Mouse (Mus musculus) MEL (cell line): ENCODE results near the gene Pon2. TPM values are rescaled to one million over a fixed set of nuclear protein-coding genes. Genes with fewer than 3 reads are reported as not detected.

ENCODE experiments used
- DNase-seq: peaks from one replicate; pipeline ENCODE4 v3.0.0; 2011; ENCODE audit warnings: low read depth, low spot score
- H3K27ac ChIP-seq: 2 replicates; pipeline ENCODE4 v1.5.1; 2012; ENCODE audit warnings: low read depth, mild to moderate bottlenecking, control low read depth, low read length, moderate library complexity; ENCODE audit not compliant: control insufficient read depth
- H3K27me3 ChIP-seq, 2 experiments: fragments of 150-350 bp in 1 of 2; sonication (generic) in 1 of 2; 2 replicates each; pipeline ENCODE4 v1.6.1; 2012; ENCODE audit warnings: low read length in 2 of 2, mild to moderate bottlenecking in 2 of 2, improper control_type of control experiment in 1 of 2, moderate library complexity in 1 of 2; ENCODE audit not compliant: insufficient read depth in 2 of 2, control insufficient read depth in 1 of 2
- H3K36me3 ChIP-seq, 2 experiments: 2 replicates each; pipeline ENCODE4 v1.6.1; 2012 to 2014; ENCODE audit warnings: low read length in 2 of 2, improper control_type of control experiment in 1 of 2, inconsistent platforms in 1 of 2, mild to moderate bottlenecking in 1 of 2; ENCODE audit not compliant: insufficient read depth in 2 of 2, control insufficient read depth in 1 of 2
- H3K4me1 ChIP-seq, 2 experiments: fragments of 150-350 bp in 1 of 2; sonication (generic) in 1 of 2; 2 replicates each; pipeline ENCODE4 v1.6.1; 2012; ENCODE audit warnings: low read length in 2 of 2, improper control_type of control experiment in 1 of 2, mild to moderate bottlenecking in 1 of 2; ENCODE audit not compliant: insufficient read depth in 2 of 2, control insufficient read depth in 1 of 2
- H3K4me3 ChIP-seq, 2 experiments: fragments of 150-350 bp in 1 of 2; sonication (generic) in 1 of 2; 2 replicates each; pipeline ENCODE4 v1.5.1; 2012; ENCODE audit warnings: low read depth in 2 of 2, low read length in 2 of 2, mild to moderate bottlenecking in 2 of 2, moderate library complexity in 2 of 2, control low read depth in 1 of 2, improper control_type of control experiment in 1 of 2; ENCODE audit not compliant: control insufficient read depth in 1 of 2, insufficient read depth in 1 of 2
- H3K79me2 ChIP-seq: 2 replicates; pipeline ENCODE4 v1.6.1; 2012; ENCODE audit warnings: mild to moderate bottlenecking, low read length, moderate library complexity; ENCODE audit not compliant: control insufficient read depth, poor library complexity, insufficient read depth
- H3K9ac ChIP-seq: 2 replicates; pipeline ENCODE4 v1.6.1; 2012; ENCODE audit warnings: low read depth, mild to moderate bottlenecking, control low read depth, low read length, moderate library complexity; ENCODE audit not compliant: control insufficient read depth, poor library complexity, severe bottlenecking
- H3K9me3 ChIP-seq: fragments of 150-350 bp; sonication (generic); replicated peaks from 2 replicates; pipeline ENCODE4 v1.6.1; 2012; ENCODE audit warnings: mild to moderate bottlenecking, low read length, improper control_type of control experiment, moderate library complexity; ENCODE audit not compliant: insufficient read depth
- CHD2 ChIP-seq: IDR thresholded peaks from 2 replicates; pipeline ENCODE4 v1.6.1; 2011; ENCODE audit warnings: low read length, improper control_type of control experiment
- CTCF ChIP-seq, 3 experiments: IDR thresholded peaks in 2 of 3; conservative IDR thresholded peaks in 1 of 3; 2 replicates each; pipeline ENCODE4 v1.5.1; 2011 to 2012; ENCODE audit warnings: low read length in 3 of 3, low read depth in 2 of 3, mild to moderate bottlenecking in 2 of 3, improper control_type of control experiment in 1 of 3, inconsistent platforms in 1 of 3, mixed read lengths in 1 of 3, moderate library complexity in 1 of 3; ENCODE audit not compliant: control insufficient read depth in 1 of 3, insufficient read depth in 1 of 3, poor library complexity in 1 of 3, severe bottlenecking in 1 of 3
- ETS1 ChIP-seq: IDR thresholded peaks from 2 replicates; pipeline ENCODE4 v1.6.1; 2012; ENCODE audit warnings: low read depth, mild to moderate bottlenecking, inconsistent platforms, low read length, improper control_type of control experiment, moderate library complexity
- GABPA ChIP-seq: IDR thresholded peaks from 2 replicates; pipeline ENCODE4 v1.6.1; 2012; ENCODE audit warnings: low read depth, mild to moderate bottlenecking, inconsistent platforms, low read length, improper control_type of control experiment, moderate library complexity
- GATA1 ChIP-seq: IDR thresholded peaks from 2 replicates; pipeline ENCODE4 v1.6.1; 2011; ENCODE audit warnings: low read depth, low read length, improper control_type of control experiment
- HCFC1 ChIP-seq: IDR thresholded peaks from 2 replicates; pipeline ENCODE4 v1.6.1; 2012; ENCODE audit warnings: low read depth, mild to moderate bottlenecking, inconsistent platforms, low read length, improper control_type of control experiment, moderate library complexity
- JUND ChIP-seq: IDR thresholded peaks from 2 replicates; pipeline ENCODE4 v1.6.1; 2011; ENCODE audit warnings: low read depth, mild to moderate bottlenecking, improper control_type of control experiment, low read length
- KAT2A ChIP-seq: conservative IDR thresholded peaks from 2 replicates; pipeline ENCODE4 v1.6.1; 2012; ENCODE audit warnings: low read depth, low read length, improper control_type of control experiment, inconsistent platforms
- MAX ChIP-seq: IDR thresholded peaks from 2 replicates; pipeline ENCODE4 v1.6.1; 2011; ENCODE audit warnings: low read length, improper control_type of control experiment
- MEF2A ChIP-seq: IDR thresholded peaks from 2 replicates; pipeline ENCODE4 v1.6.1; 2014; ENCODE audit warnings: low read depth, mild to moderate bottlenecking, inconsistent platforms, low read length, improper control_type of control experiment; ENCODE audit not compliant: poor library complexity, insufficient replicate concordance, severe bottlenecking; ENCODE audit errors: extremely low read depth
- MXI1 ChIP-seq: IDR thresholded peaks from 2 replicates; pipeline ENCODE4 v1.6.1; 2011; ENCODE audit warnings: mild to moderate bottlenecking, low read depth, low read length, improper control_type of control experiment
- NELFE ChIP-seq: IDR thresholded peaks from 2 replicates; pipeline ENCODE4 v1.6.1; 2011; ENCODE audit warnings: low read depth, low read length, improper control_type of control experiment
- POLR2A ChIP-seq, 2 experiments: IDR thresholded peaks; 2 replicates each; pipeline ENCODE4 v1.6.1; 2011 to 2012; ENCODE audit warnings: low read length in 2 of 2, mild to moderate bottlenecking in 2 of 2, control low read depth in 1 of 2, improper control_type of control experiment in 1 of 2, low read depth in 1 of 2, moderate library complexity in 1 of 2; ENCODE audit not compliant: control insufficient read depth in 1 of 2, insufficient read depth in 1 of 2, poor library complexity in 1 of 2
- POLR2AphosphoS2 ChIP-seq: IDR thresholded peaks from 2 replicates; pipeline ENCODE4 v1.6.1; 2011; ENCODE audit warnings: low read length, improper control_type of control experiment
- POLR2AphosphoS5 ChIP-seq: IDR thresholded peaks from 2 replicates; pipeline ENCODE4 v1.6.1; 2012; ENCODE audit warnings: low read depth, borderline replicate concordance, mild to moderate bottlenecking, inconsistent platforms, low read length, moderate library complexity, mixed read lengths
- RAD21 ChIP-seq: IDR thresholded peaks from 2 replicates; pipeline ENCODE4 v1.6.1; 2011; ENCODE audit warnings: mild to moderate bottlenecking, low read depth, low read length, improper control_type of control experiment
- SMC3 ChIP-seq: IDR thresholded peaks from 2 replicates; pipeline ENCODE4 v1.6.1; 2011; ENCODE audit warnings: low read depth, low read length, improper control_type of control experiment
- TBP ChIP-seq: IDR thresholded peaks from 2 replicates; pipeline ENCODE4 v1.8.0; 2011; ENCODE audit warnings: low read depth, low read length, improper control_type of control experiment
- TCF12 ChIP-seq: IDR thresholded peaks from 2 replicates; pipeline ENCODE4 v1.6.1; 2014; ENCODE audit warnings: low read depth, mild to moderate bottlenecking, inconsistent platforms, low read length, improper control_type of control experiment, moderate library complexity
- UBTF ChIP-seq: IDR thresholded peaks from 2 replicates; pipeline ENCODE4 v1.6.1; 2012; ENCODE audit warnings: low read depth, mild to moderate bottlenecking, inconsistent platforms, low read length, improper control_type of control experiment, moderate library complexity, borderline replicate concordance; ENCODE audit not compliant: insufficient read depth
- USF1 ChIP-seq: IDR thresholded peaks from 2 replicates; pipeline ENCODE4 v1.6.1; 2014; ENCODE audit warnings: low read depth, mild to moderate bottlenecking, inconsistent platforms, low read length, improper control_type of control experiment, moderate library complexity
- ZKSCAN1 ChIP-seq: IDR thresholded peaks from 2 replicates; pipeline ENCODE4 v1.6.1; 2012; ENCODE audit warnings: low read depth, mild to moderate bottlenecking, inconsistent platforms, low read length, improper control_type of control experiment, moderate library complexity
- ZMIZ1 ChIP-seq: IDR thresholded peaks from 2 replicates; pipeline ENCODE4 v1.6.1; 2012; ENCODE audit warnings: low read depth, mild to moderate bottlenecking, inconsistent platforms, low read length, improper control_type of control experiment, moderate library complexity
- polyA plus RNA-seq, 2 experiments: library from polyadenylated mRNA; stranded (reverse) in 1 of 2; unstranded in 1 of 2; fragments of >175 nt in 1 of 2; fragments of >200 nt in 1 of 2; gene quantifications; 2 replicates each; pipeline versions ENCODE4 v1.2.1 to v1.2.4; 2012; ENCODE audit warnings: low replicate concordance in 2 of 2, low read depth in 1 of 2; ENCODE audit not compliant: insufficient read length in 2 of 2, insufficient read depth in 1 of 2, missing spikeins in 1 of 2
- total RNA-seq: library from RNA; depleted of rRNA; stranded (reverse); fragments of 300-350 nt; gene quantifications from 2 replicates; pipeline ENCODE4 v1.2.3, GENCODE M21; 2012

Gene Pon2
- total and polyA plus RNA-seq, 3 experiments = 14.4 to 21.2 TPM; not detected in 1

DNA sequence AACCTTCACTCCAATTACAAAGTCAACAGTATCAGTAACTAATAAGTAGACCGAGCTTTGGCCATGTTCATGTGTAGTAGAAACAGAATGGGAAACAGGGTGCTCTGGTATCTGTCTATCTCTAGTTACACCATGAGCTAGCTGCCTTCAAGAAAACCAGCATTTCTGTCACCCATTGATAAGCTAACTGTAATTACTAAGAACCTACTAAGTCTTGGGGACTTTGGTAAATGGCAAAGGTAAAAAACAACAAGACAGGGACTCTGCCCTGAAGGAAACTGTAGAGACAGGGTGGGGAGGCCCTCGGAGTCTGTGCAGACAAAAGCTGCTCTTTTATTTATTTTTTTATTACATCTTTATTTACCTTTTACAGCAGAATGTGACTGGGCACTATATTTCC is 10.9 kb downstream of the Pon2 start (continued):
- TF ChIP-seq MEF2A = no peak
- TF ChIP-seq JUND = no peak
- TF ChIP-seq ZKSCAN1 = no peak
- 0 out of 2 replicates have a peak, but pooled peaks have one; percentile 26 for TF ChIP-seq HCFC1
- no peak for TF ChIP-seq UBTF
- no peak for TF ChIP-seq KAT2A
- TF ChIP-seq POLR2A (IDR thresholded peaks at IDR 0.05; ENCODE audit: control insufficient read depth in 1 of 2, insufficient read depth in 1 of 2, low read depth in 1 of 2, low read length in 2 of 2, poor library complexity in 1 of 2) = no peak
- no peak for TF ChIP-seq SMC3

- Histone ChIP-seq H3K79me2 (no peaks in the 10 kb centered on the region), H3K4me1 (peaks cover under 1 to 15% of the 10 kb centered on the region in 2 experiments; a peak in 2 of 4 replicates), H3K9me3 (no peaks in the 10 kb centered on the region), H3K9ac (no peak overlapping the region), H3K36me3 (peaks cover 7 to 19% of the 10 kb centered on the region in 2 experiments), H3K27ac (no peak overlapping the region), H3K27me3 (no peaks in the 10 kb centered on the region), H3K4me3 (no peak overlapping the region)
- TF ChIP-seq USF1 (no peak), NELFE (no peak), MAX (no peak), TCF12 (no peak), TBP (no peak), CHD2 (no peak), RAD21 (no peak), POLR2AphosphoS5 (no peak), ETS1 (no peak), UBTF (no peak), GATA1 (no peak), MEF2A (no peak)
- no peak for DNase-seq
These were observed 15.8 kb downstream of the Pon2 start for GRCm38 (mm10) chr6:5282418-5282817.

GRCm38 (mm10) chr6:5280576-5281305 is 17.5 kb downstream of the Pon2 start:
- Histone ChIP-seq H3K79me2 (no peaks in the 10 kb centered on the region), H3K9me3 (no peaks in the 10 kb centered on the region), H3K4me3 (no peak overlapping the region), H3K9ac (no peak overlapping the region), H3K4me1 (peaks cover 0 to 3% of the 10 kb centered on the region in 2 experiments; a peak in 2 of 4 replicates), H3K27ac (no peak overlapping the region), H3K36me3 (peaks cover 0 to 22% of the 10 kb centered on the region in 2 experiments; a peak in 2 of 4 replicates), H3K27me3 (no peaks in the 10 kb centered on the region)
- DNase-seq = no peak
- TF ChIP-seq GABPA (no peak), ZMIZ1 (no peak), SMC3 (no peak), MXI1 (no peak), CHD2 (no peak), TBP (no peak), MEF2A (no peak), POLR2A (IDR thresholded peaks at IDR 0.05; ENCODE audit: control insufficient read depth in 1 of 2, insufficient read depth in 1 of 2, low read depth in 1 of 2, low read length in 2 of 2, poor library complexity in 1 of 2) (no peak), CTCF (IDR thresholded peaks at IDR 0.05 in 2 of 3, conservative IDR thresholded peaks at IDR 0.05 in 1 of 3; ENCODE audit: control insufficient read depth in 1 of 3, insufficient read depth in 1 of 3, low read depth in 2 of 3, low read length in 3 of 3, poor library complexity in 1 of 3, severe bottlenecking in 1 of 3) (no peak), RAD21 (no peak), UBTF (no peak), POLR2AphosphoS5 (no peak), POLR2AphosphoS2 (no peak), TCF12 (no peak)
